Mouse (Mus musculus): ENCODE measurements around the gene Ddx54.

Gene Ddx54

DNA sequence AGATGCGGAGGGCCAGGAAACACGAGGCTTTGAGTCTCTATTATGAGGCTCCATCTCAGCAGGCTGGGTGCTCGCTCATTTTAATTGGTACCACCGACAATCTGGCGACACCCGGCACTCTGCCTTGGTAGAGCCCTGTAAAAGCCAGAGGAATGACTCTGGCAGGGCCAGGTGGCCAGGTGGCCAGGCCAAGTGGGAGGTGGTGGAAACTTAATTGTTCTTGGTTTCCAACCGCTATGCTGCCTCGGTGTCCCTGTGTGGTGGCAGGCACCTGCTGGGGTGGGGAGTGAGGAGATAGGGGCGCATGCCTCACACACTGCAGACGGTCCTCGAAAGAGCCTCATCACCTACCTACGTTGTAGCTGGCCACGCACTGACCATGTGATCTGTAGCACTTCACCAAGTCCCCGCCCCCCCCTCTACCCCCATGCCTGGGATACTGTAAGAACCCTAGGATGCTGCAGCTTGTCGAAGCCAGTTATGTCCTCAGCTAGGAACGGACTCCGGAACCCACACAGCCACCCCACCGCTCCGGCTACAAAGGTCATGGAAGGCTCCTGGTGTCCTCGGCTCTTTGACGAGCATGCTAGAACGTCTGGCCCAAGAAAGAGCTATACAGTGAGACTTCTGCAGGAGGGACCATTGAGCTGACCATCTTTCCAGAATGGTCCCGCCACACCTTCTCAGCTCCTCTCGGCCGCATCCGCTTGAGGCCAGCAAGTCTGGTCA, 32.5 kb upstream of the Ddx54 start:
- DNase-seq (ENCODE audit: low spot score in 2 of 2): no peak

DNA sequence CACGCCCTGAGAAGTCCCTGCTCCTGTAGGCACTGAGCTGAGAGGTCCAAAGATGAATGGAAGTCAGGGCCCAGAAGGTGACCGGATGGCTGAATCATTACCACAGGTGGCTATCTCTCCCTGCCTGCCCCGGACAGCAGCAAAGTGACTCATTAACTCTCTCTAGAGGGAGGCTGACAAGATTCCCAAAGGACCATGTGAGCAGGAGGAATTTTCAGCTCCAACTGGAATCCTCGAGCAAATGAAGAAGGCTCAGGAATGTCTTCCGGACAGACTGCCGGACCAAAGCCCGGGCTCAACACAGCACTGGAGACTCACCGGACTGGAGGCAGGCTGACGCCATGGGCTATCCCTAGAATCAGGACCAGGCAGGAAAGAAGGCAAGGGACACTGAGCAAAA, 30.5 kb upstream of the Ddx54 start:
- DNase-seq (ENCODE audit: low spot score in 2 of 2): no peak

DNA sequence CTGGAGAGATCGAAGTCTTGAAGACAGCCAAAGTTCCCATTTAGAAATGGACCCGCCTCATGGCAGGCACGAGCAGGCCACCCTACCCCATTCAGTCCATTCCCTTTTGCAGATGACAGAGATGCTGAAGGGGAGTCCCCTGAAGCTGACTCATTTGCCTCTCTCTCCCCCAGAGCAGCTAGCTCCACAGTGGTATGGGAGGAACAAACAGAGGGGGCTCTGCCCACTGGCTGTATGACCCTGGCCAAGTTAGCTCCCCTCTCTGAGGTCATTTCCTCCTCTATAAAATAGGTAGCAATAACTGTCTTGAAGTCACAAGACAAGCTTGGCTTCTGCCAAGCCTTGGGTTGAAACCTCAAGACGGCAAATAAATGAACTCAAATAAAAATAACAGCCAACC, 29.0 kb upstream of the Ddx54 start:
- DNase-seq (ENCODE audit: low spot score in 2 of 2): no peak

DNA sequence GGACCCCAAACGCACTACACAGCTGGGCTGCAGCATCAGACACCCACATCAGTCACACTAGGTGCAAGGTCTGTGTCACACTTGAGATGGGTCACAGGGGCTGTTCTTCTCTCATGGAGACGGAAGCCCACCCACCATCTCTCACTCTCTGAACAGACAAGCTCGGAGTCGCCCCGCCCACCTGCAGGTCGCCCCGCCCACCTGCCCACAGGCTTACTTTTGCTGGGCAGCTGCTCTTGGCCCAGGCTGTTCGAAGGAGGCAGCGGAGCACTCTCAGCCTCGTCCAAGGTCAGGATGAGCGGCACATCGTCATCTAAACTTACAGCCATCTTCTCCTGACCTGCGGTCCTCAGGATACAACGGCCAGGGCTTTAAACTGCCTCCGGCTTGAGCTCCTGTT, 27.6 kb upstream of the Ddx54 start:
- DNase-seq (ENCODE audit: low spot score in 2 of 2): no peak

DNA sequence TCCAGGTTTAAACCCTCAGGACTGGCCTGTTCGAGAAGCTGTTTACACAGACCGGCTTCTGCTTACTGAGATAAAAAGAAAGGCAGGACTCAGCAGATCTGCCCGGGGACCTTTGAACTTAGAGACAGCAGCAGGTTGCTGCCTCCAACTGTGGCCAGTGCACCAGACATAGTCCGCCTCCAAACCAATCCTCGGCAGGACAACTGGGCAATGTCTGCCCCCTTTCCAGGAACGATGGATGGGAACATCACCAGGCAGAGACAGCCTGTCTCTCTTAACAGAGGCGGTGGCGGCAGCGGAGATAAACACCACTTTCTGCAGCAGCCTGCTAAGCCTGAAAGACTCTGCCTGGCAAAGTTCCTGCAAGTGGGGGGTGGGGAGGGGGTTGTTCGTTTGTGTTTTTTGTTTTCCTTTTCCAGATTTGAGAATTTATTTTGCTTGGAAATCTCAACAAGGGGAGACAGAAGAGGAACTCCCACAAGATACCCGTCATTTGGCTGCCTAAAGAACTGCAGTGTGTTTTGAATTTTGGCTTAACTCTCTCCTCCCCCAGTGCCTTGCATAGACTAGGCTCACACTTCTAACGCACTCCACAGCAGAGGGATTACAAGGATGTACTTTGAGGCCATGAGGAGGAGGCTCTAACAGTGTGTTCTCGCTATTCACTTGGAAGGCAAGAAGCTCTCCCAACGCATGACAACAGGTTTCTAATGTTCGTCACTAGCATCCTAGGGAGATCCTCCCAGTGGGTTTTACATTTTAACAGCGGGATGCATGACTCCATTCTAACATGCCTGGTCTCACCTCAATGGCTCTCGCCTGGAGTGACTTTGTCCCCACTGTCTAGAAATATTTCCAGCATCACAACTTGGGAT, 25.6 kb upstream of the Ddx54 start:
- peak in 1 of 2 experiments; percentile 56 for DNase-seq (ENCODE audit: low spot score in 2 of 2)

DNA sequence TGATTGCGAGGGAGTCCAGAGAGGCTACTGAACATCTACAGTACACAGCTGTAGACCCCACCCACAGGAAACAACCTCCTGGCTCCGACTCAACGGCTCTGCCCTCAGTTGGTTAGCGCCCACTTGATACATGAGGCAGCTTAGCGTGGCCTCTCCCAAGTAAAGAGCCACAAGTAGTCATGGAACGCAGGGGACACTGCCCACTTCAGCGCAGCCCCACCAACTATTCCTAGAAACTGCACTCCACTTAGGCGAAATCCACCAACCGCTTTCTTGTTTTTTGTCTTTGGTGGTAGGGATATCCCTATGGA, 25.0 kb upstream of the Ddx54 start:
- no peak for DNase-seq (ENCODE audit: low spot score in 2 of 2)

DNA sequence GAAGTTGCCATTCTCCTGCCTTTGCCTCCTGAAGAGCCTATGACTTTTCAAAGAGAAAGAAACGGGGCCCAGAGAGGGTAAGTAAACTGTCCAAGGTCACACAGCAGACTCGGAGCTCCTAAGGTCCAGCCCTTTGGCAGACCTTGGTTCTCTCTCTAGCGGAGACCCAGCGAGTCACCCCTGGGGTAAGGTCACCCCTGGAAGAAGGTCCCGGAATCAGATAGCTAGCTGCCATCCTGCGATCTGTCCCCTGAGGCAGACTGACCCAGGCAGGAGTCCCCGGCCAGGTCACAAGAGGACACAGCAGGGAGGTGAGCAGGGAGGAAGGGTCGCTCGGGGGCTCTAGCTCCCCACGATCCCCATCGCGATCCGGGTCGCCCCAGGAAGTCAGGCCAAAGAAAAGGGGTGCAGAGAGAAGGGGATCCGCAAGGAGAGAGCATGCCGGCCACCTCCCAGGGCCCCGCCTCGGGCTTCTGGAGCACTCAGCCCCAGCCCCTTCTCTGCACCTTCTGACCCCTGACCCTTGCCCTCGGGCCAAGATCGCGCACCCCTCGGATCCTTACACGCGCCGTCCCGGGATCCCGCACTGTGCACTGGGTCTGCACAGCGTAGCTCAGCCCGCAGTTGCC, 24.5 kb upstream of the Ddx54 start:
- peak in 1 of 2 experiments; percentile 47 for DNase-seq (ENCODE audit: low spot score in 2 of 2)

DNA sequence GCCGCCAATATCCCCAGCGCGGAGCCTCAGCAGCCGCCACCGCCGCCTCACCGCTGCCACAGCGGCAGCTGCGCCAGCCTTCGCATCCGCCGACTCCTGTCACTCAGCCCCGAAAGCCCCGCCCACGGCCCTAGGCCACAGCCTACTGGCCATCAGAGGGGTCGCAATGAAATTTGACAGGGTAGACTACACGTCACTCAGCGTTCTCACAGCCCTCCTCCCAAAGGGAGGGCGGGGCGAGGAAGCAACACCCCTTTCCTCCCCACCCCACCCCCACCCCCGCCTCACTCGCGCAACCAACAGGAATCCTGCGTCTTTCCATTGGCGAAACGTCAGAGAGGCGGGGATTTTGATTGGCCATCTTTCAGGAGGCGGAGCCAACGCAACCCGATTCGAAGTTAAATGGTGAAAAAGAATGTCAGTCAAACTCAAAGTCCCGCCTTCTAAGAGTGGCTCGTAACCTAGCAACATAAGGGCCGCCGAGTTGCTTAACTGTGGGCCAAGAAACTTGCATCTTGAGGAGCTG, 23.9 kb upstream of the Ddx54 start, which contains the start of the genes Tpcn1 and Iqcd:
TSS of gene Tpcn1 (minus strand) at position 105 of the 526 bp plus-strand sequence.
TSS of gene Iqcd (plus strand) at position 448 of the 526 bp plus-strand sequence.
- peak; percentile 98 for DNase-seq (ENCODE audit: low spot score in 2 of 2)

DNA sequence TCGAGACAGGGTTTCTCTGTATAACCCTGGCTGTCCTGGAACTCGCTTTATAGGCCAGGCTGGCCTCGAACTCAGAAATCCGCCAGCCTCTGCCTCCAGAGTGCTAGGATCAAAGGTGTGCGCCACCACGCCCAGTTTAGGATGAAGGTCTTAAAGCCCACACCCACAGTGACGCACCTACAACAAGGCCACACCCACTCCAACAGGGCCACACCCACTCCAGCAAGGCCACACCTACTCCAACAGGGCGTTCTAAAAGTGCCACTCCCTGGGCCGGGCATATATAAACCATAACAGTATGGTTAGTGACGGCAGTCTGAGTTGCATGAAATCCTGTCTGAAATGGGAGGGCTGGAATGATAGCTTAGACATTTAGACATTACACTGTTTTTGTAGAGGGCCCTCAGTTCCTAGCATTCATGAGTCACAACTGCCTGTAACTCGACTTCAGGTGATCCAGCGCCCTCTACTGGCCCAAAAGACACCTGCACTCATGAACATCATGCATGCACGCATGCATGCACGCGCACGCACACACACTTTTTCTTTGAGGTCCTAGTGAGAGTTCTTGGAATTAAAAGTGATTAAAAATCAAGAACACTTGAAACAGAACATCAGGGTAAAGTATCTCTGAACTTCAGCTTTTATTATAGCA, 22.1 kb upstream of the Ddx54 start:
- no peak for DNase-seq (ENCODE audit: low spot score in 2 of 2)

DNA sequence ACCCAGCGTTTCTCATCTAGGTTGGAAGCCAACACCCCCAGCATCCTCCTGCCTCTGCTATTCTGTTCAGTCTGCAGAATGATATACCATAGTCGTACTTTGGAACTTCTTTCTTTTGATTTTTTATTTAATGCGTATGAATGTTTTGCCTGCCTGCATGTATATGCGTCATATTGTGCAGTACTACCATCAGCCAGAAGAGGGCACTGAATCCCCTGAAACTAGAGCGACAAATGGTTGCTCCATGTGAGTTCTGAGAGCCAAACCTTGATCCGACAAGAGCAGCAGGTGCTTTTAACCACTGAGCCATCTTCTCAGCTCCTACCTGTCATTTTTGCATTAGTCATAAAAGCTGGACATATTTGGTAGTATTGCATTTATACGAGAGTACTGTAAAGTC, 20.4 kb upstream of the Ddx54 start:
- DNase-seq (ENCODE audit: low spot score in 2 of 2): no peak

DNA sequence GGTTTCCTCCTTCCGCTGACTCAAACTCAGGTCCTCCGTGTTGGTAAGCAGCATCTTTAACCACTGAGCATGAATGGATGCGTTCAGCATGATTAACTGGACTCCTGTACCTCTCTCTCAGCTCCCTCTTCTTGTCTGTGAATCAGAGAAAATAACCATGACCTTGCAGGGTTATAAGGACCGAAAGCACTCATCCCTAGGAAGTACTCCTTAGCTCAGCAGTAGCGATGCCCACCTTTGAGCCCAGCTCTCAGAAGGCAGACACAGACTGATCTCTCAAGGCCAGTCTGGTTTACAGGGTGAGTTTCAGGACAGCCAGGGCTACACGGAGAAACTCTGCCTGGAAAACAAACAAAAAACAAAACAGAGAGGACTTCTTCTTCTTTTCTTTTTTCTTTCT, 18.1 kb upstream of the Ddx54 start:
- DNase-seq (ENCODE audit: low spot score in 2 of 2): no peak

DNA sequence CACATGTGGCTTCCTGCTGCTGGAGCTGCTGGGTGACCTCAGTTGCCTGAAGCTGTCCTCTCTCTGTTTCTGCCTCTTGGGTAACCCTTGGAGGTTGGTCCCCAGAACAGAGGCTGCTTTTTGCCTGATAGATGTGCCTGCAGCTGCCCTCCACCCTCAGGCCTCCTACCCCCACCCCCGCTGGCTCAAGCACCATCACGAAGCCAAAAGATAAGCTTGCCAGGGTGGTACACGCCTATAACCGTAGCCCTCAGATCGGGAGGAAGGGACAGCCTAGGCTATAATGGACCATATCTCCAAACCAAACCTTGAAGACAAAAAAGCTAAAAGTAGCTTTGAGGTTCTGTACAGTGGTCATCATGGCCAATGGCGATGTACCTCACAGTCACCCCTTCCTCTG, 12.9 kb upstream of the Ddx54 start:
- no peak for DNase-seq (ENCODE audit: low spot score in 2 of 2)

DNA sequence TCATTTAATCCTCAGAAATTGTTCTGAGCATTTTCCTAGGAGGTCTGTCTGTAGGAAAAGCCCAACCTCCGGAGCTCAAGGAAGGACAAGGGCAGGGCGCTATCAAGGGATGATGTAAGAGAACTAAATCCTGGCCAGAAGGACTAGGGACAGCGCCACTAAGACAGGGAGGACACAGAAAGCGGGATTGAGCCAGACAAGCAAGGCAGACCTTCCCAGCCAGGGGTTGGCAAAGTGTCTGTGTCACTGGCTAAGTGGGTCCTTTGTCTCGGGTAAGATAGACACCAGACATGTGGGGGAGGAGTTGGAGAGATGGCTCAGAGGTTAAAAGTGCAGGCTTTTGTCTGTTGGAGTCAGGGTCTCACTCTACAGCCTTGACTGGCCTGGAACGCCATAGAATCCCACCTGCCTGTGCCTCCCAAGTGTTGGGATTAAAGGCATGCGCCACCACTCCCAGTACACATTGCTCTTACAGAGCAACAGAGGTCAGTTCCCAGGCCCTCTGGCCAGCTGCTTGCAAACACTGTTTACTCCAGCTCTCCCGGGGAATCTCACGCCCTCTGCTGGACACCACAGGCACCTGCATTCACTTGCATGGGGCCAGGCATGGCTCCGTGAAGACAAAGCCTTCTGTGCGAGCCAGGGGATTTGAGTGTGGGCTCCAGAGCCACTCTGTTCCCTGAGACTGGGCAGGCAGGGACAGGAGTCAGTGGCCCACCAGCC, 11.4 kb upstream of the Ddx54 start:
- no peak for DNase-seq (ENCODE audit: low spot score in 2 of 2)

DNA sequence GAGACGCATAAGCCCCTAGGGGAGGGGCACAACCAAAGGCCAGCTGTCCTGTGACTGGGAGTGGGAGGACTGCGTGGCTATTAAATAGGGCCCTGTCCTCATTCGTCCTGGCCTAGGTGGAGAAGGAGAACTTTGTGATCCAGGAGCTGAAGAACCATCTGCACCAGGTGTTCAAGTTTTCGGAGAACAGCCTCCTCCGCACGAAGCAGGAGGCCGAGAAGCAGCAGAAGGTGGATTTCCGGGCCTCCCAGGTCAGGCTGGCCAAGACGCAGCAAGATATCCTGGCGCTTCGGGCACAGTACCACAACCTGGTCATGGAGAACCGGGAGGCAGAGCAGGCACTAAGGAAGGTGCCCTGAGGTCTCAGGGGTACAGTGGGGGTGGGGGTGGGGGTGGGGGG, 10.3 kb upstream of the Ddx54 start:
- DNase-seq (ENCODE audit: low spot score in 2 of 2): no peak

DNA sequence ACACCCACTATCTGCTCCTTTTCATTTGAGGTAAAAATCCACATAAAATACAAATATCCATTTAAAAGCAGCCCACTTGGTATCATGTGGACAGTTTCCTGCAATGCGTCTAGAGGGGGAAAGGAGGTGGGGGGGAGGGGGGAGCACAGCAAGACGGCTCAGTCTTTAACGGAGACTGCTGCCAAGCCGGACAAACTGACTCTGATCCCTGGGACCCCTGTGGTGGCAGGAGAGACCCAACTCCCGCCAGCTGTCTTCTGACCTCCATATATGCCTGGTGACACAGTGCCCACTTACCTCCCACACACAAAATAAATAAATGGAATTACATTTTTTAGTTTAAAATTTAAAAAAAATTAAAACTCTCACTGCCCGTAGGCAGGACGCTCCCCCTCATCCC, 9.0 kb upstream of the Ddx54 start:
- no peak for DNase-seq (ENCODE audit: low spot score in 2 of 2)

DNA sequence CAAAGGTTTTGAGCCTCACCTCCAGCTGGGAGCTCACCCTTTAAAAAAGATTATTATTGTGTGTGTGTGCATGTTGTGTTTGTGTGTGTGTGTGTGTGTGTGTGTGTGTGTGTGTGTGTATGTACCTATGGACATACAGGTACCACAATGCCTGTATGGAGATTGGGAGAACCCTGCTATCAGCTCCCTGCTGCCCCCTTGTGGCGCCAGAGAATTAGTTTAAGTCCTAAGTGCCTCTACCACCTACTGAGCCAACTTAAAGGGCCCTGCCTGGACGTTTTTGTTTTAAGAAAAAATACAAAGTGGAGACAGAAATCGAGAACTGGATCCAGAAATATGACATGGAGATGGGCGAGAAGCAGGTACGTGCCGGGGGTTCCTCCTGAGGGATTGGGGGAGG, 7.7 kb upstream of the Ddx54 start:
- DNase-seq (ENCODE audit: low spot score in 2 of 2): peak; percentile 66 to 81

DNA sequence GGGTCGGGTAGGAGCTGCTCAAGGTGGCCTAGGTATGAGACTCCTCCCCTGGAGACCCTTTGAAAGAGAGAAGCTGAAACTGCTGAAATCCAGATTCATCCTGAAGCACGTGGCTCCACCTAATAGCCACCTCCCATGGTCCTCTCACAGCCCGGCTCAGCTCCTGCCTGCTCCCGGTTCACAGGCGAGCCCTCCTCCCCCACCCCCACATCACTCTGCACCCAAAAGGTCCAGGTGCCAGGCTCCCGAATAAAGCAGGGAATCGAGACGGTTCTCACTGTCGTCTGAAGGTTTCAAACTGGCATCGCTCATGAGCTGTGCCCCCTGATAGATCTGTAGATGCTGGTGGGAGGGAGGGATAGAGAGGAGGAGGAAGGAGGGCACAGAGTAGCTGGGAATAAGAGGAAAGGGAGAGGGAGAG, 7.3 kb upstream of the Ddx54 start:
- no peak for DNase-seq (ENCODE audit: low spot score in 2 of 2)

DNA sequence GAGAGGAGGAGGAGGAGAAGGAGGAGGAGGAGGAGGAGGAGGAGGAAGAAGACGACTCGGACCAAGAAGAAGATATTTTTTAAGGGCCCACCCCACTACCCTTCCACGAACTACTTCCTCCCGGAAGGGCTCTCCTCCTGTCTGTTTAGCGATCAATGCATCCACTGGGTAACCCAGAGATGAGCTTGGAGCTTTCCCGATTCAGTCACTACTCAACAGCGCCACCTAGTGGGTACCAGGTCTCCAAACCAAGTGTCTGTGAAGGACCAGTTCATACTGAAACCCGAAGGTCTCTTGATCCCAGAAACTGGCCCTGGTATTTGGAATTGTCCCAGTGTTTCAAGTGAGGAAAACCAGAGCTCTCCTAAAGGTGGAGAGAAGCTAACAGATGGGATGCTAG, 6.9 kb upstream of the Ddx54 start:
- peak; percentile 86 to 88 for DNase-seq (ENCODE audit: low spot score in 2 of 2)

DNA sequence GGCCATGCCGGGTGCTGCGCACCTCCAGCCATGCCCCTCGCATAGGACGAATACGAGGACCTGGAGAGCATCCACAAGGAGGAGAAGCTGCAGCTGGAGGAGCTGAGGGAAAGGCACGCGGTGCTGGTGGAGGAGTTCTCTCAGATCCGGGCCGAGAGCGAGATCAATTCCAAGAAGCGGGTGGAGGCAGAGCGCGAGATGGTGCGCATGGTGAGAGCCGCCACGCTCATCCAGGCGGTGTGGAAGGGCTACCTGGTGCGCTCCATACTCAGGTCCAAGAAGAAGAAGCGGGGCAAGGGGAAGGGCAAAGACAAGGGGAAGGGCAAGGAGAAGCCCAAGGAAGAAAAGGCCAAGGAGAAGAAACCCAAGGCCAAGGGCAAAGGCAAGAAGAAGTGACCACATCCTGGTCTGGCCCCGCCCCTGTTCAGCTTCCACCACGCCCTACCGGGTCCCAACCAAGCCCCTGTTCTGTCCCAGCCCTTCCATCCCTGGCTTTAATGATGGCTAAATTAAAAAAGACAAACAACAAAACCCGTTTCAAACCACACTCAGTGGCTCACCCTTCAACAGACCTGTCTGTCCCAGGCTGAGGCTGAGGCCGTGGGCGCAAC, 5.8 kb upstream of the Ddx54 start:
- DNase-seq (ENCODE audit: low spot score in 2 of 2): no peak

DNA sequence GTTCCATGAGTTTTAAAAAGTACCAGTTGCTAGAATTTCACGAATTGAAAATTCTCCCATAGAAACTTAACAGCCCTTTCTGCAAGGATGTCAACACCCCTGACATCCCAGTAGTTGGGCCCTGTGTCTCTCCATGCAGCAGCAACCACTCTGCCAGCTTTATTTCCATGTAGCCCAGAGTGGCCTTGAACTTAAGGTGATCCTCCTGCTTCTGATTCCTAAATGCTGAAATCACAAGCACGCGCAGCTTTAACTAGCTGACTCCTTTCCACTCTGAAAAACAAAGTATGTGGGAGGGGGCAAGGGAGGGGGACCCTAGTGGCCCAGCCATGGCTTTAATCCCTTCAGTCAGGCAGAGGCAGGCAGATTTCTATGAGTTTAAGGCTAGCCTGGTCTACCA, 5.2 kb upstream of the Ddx54 start:
- no peak for DNase-seq (ENCODE audit: low spot score in 2 of 2)

DNA sequence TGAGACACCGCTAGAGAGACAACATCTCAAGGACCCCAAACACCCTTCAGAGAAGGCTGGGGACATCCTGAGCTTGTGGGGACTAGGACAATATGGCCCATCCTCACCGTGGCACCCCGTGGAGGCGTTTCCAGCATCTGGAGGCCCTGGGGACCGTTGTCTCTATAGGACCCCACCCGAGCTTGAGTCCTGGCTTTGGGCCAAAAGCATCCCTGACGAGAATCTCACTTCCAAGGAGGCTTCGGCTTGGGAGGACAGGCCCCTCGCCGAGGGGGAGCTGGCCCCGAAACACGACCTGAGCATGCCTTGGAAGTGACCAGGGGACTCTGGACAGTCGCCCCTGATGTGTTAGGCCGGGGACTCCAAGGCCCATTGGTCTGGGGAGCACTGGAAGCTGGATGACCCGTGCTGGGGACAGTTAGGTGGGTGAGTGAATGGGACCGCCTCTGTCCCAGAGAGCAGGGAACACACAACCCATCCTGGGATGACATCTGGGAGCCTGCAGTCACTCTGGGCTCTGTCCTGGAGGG, 3.2 kb upstream of the Ddx54 start:
- no peak for DNase-seq (ENCODE audit: low spot score in 2 of 2)

Measured in urinary bladder, postnatal 36 days (tissue).